Mouse (Mus musculus) bone marrow, adult 2 months (tissue): ENCODE measurements around the gene Tmprss11e.

ENCODE experiments used
- CTCF ChIP-seq: fragments of 200-500 bp; IDR thresholded peaks from 2 replicates; pipeline ENCODE4 v1.5.1; 2011; ENCODE audit warnings: low read length, control low read depth; ENCODE audit not compliant: control insufficient read depth, insufficient read depth
- POLR2A ChIP-seq: fragments of 200-500 bp; IDR thresholded peaks from 2 replicates; pipeline ENCODE4 v1.6.1; 2011; ENCODE audit warnings: low read depth, mild to moderate bottlenecking, control low read depth, low read length, borderline replicate concordance; ENCODE audit not compliant: control insufficient read depth

DNA sequence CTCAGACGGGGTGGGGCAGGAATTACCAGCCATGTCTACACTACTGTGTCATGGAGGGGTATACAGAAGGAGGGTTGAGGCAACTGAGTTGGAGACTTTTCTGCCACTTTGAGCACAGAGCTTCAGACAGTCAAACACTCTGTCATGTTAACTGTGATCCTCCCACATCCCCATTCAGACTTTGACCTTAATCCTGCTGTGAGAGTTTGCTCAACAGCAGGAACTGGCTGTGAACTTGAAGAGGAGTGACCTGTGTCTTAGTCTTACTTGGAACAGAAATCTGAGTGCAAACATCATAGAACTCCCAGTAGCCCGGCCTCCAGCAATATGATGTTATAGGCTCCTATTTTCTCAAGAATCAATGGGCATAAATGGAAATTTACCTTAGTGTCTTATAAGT lies 9.8 kb downstream of the Tmprss11e start:
- TF ChIP-seq CTCF (no peak), POLR2A (no peak)
